Mouse (Mus musculus) megakaryocyte, adult 5-6 weeks (primary cell): Measurements from ENCODE around the gene Acap1. TPM values are rescaled to one million over a fixed set of nuclear protein-coding genes. Genes with fewer than 3 reads are reported as not detected.
A peak's percentile ranks its signal among the peaks of the same experiment; 100 is the strongest.

Experiments
- ATAC-seq: 2 replicates; pipeline ENCODE4 v1.8.0; 2016; ENCODE audit warnings: mild to moderate bottlenecking, inconsistent platforms; ENCODE audit not compliant: poor library complexity, severe bottlenecking
- total RNA-seq, 2 experiments: library from RNA; stranded (forward) in 1 of 2; stranded (reverse) in 1 of 2; fragments of 153-499, 151-499 nt in 1 of 2; fragments of 221-1000, 200-1000 nt in 1 of 2; gene quantifications; 2 replicates each; pipeline versions ENCODE4 v1.2.3 to v1.2.4; 2015 to 2017

The Acap1 gene
- total RNA-seq, 2 experiments from 2014 or later, result 19.3 to 44.4 TPM

GRCm38 (mm10) chr11:69838714-69839104 is 56.6 kb downstream of the Acap1 start:
- ATAC-seq, result peak; percentile 6; the same call in 1 of the 2 replicates

GRCm38 (mm10) chr11:69837952-69838713 is 57.2 kb downstream of the Acap1 start, which contains the start of gene Tmem256:
TSS of gene Tmem256 (plus strand) at chr11:69838514.
- peak; percentile 87 for ATAC-seq

GRCm38 (mm10) chr11:69837604-69837951 is 57.8 kb downstream of the Acap1 start, which contains the start of gene Nlgn2:
TSS of gene Nlgn2 (minus strand) at chr11:69837784.
- peak; percentile 10; the same call in 1 of the 2 replicates for ATAC-seq

- ATAC-seq, result no peak
Measured at GRCm38 (mm10) chr11:69836703-69837576, 58.4 kb downstream of the Acap1 start.

- ATAC-seq, result no peak
Measured at GRCm38 (mm10) chr11:69835966-69836335, 59.4 kb downstream of the Acap1 start.

GRCm38 (mm10) chr11:69835326-69835965 is 59.9 kb downstream of the Acap1 start:
- no peak for ATAC-seq

- peak; percentile 39 for ATAC-seq
Measured at GRCm38 (mm10) chr11:69834001-69834549, 61.3 kb downstream of the Acap1 start.

GRCm38 (mm10) chr11:69833554-69833953 is 61.8 kb downstream of the Acap1 start:
- no peak for ATAC-seq

Other genes with a start within 250 kb of the Acap1 start
Only the 30 nearest of the 40 such genes appear.
- gene Polr2a, start 136.9 kb downstream of the Acap1 start, total RNA-seq (2015), result 116 and 118 TPM in 2 replicates
- 38.6 and 42.9 TPM in 2 replicates for gene Polr2a, start 136.9 kb downstream of the Acap1 start, total RNA-seq (2017)
- not detected in 2 replicates for gene Slc35g3, start 133.6 kb downstream of the Acap1 start, total RNA-seq (2015)
- not detected in 2 replicates for gene Slc35g3, start 133.6 kb downstream of the Acap1 start, total RNA-seq (2017)
- 1.6 and 2.6 TPM in 2 replicates for gene Zbtb4, start 129.6 kb downstream of the Acap1 start, total RNA-seq (2015)
- gene Zbtb4, start 129.6 kb downstream of the Acap1 start, total RNA-seq (2017), result 1.4 and 2.4 TPM in 2 replicates
- gene Chrnb1, start 99.6 kb downstream of the Acap1 start, total RNA-seq (2015), result 0.32 and 0.36 TPM in 2 replicates
- gene Chrnb1, start 99.6 kb downstream of the Acap1 start, total RNA-seq (2017), result 0.16 TPM in 1 of 2 replicates, not detected in the other
- 0.14 TPM in 1 of 2 replicates, not detected in the other for gene Fgf11, start 93.7 kb downstream of the Acap1 start, total RNA-seq (2015)
- gene Fgf11, start 93.7 kb downstream of the Acap1 start, total RNA-seq (2017), result not detected in 2 replicates
- not detected in 2 replicates for gene Tmem102, start 89.9 kb downstream of the Acap1 start, total RNA-seq (2015)
- not detected in 2 replicates for gene Tmem102, start 89.9 kb downstream of the Acap1 start, total RNA-seq (2017)
- gene Gm39566, start 80.2 kb downstream of the Acap1 start, total RNA-seq (2015), result not detected in 2 replicates
- not detected in 2 replicates for gene Gm39566, start 80.2 kb downstream of the Acap1 start, total RNA-seq (2017)
- not detected in 2 replicates for gene Spem2, start 77.1 kb downstream of the Acap1 start, total RNA-seq (2015)
- not detected in 2 replicates for gene Spem2, start 77.1 kb downstream of the Acap1 start, total RNA-seq (2017)
- gene Spem1, start 73.4 kb downstream of the Acap1 start, total RNA-seq (2015), result not detected in 2 replicates
- gene Spem1, start 73.4 kb downstream of the Acap1 start, total RNA-seq (2017), result not detected in 2 replicates
- 0.20 and 0.48 TPM in 2 replicates for gene Nlgn2, start 57.8 kb downstream of the Acap1 start, total RNA-seq (2015)
- gene Nlgn2, start 57.8 kb downstream of the Acap1 start, total RNA-seq (2017), result 0.16 and 0.88 TPM in 2 replicates
- gene Tmem256, start 57.0 kb downstream of the Acap1 start, total RNA-seq (2015), result 217 and 226 TPM in 2 replicates
- gene Tmem256, start 57.0 kb downstream of the Acap1 start, total RNA-seq (2017), result 117 and 158 TPM in 2 replicates
- gene Plscr3, start 49.2 kb downstream of the Acap1 start, total RNA-seq (2015), result 19.8 and 23.7 TPM in 2 replicates
- gene Plscr3, start 49.2 kb downstream of the Acap1 start, total RNA-seq (2017), result 10.8 and 18.1 TPM in 2 replicates
- gene Tnk1, start 36.8 kb downstream of the Acap1 start, total RNA-seq (2015), result not detected in 2 replicates
- 0.04 TPM in 1 of 2 replicates, not detected in the other for gene Tnk1, start 36.8 kb downstream of the Acap1 start, total RNA-seq (2017)
- gene Tmem95, start 17.5 kb downstream of the Acap1 start, total RNA-seq (2015), result not detected in 2 replicates
- not detected in 2 replicates for gene Tmem95, start 17.5 kb downstream of the Acap1 start, total RNA-seq (2017)
- gene Kctd11, start 14.1 kb downstream of the Acap1 start, total RNA-seq (2015), result 2.9 and 3.3 TPM in 2 replicates
- 3.0 and 3.3 TPM in 2 replicates for gene Kctd11, start 14.1 kb downstream of the Acap1 start, total RNA-seq (2017)
- gene 2810408A11Rik, start 5.4 kb upstream of the Acap1 start, total RNA-seq (2015), result 1.6 and 2.6 TPM in 2 replicates
- 1.5 and 1.8 TPM in 2 replicates for gene 2810408A11Rik, start 5.4 kb upstream of the Acap1 start, total RNA-seq (2017)
- gene Neurl4, start 5.5 kb upstream of the Acap1 start, total RNA-seq (2015), result 7.1 and 9.9 TPM in 2 replicates
- gene Neurl4, start 5.5 kb upstream of the Acap1 start, total RNA-seq (2017), result 11.9 and 18.9 TPM in 2 replicates
- gene Gps2, start 18.3 kb upstream of the Acap1 start, total RNA-seq (2015), result 140 and 156 TPM in 2 replicates
- gene Gps2, start 18.3 kb upstream of the Acap1 start, total RNA-seq (2017), result 56.4 and 64.9 TPM in 2 replicates
- 575 and 614 TPM in 2 replicates for gene Eif5a, start 26.4 kb upstream of the Acap1 start, total RNA-seq (2015)
- gene Eif5a, start 26.4 kb upstream of the Acap1 start, total RNA-seq (2017), result 561 and 596 TPM in 2 replicates
- not detected in 2 replicates for gene Ybx2, start 40.3 kb upstream of the Acap1 start, total RNA-seq (2015)
- not detected in 2 replicates for gene Ybx2, start 40.3 kb upstream of the Acap1 start, total RNA-seq (2017)
- not detected in 2 replicates for gene Slc2a4, start 52.6 kb upstream of the Acap1 start, total RNA-seq (2015)
- gene Slc2a4, start 52.6 kb upstream of the Acap1 start, total RNA-seq (2017), result 0.07 TPM in 1 of 2 replicates, not detected in the other
- gene Cldn7, start 69.2 kb upstream of the Acap1 start, total RNA-seq (2015), result not detected in 2 replicates
- gene Cldn7, start 69.2 kb upstream of the Acap1 start, total RNA-seq (2017), result not detected in 2 replicates
- 120 and 150 TPM in 2 replicates for gene Ctdnep1, start 85.6 kb upstream of the Acap1 start, total RNA-seq (2015)
- gene Ctdnep1, start 85.6 kb upstream of the Acap1 start, total RNA-seq (2017), result 26.6 and 27.0 TPM in 2 replicates
- gene Elp5, start 87.0 kb upstream of the Acap1 start, total RNA-seq (2015), result 44.7 and 63.0 TPM in 2 replicates
- 35.7 and 40.5 TPM in 2 replicates for gene Elp5, start 87.0 kb upstream of the Acap1 start, total RNA-seq (2017)
- 843 and 872 TPM in 2 replicates for gene Gabarap, start 95.6 kb upstream of the Acap1 start, total RNA-seq (2015)
- 599 and 651 TPM in 2 replicates for gene Gabarap, start 95.6 kb upstream of the Acap1 start, total RNA-seq (2017)
- 34.0 and 37.0 TPM in 2 replicates for gene Phf23, start 100.2 kb upstream of the Acap1 start, total RNA-seq (2015)
- gene Phf23, start 100.2 kb upstream of the Acap1 start, total RNA-seq (2017), result 42.5 and 45.8 TPM in 2 replicates
- 7.9 and 9.3 TPM in 2 replicates for gene Dvl2, start 105.1 kb upstream of the Acap1 start, total RNA-seq (2015)
- 12.7 and 16.9 TPM in 2 replicates for gene Dvl2, start 105.1 kb upstream of the Acap1 start, total RNA-seq (2017)
- gene Acadvl, start 119.9 kb upstream of the Acap1 start, total RNA-seq (2015), result 32.7 and 35.0 TPM in 2 replicates
- 31.7 and 37.0 TPM in 2 replicates for gene Acadvl, start 119.9 kb upstream of the Acap1 start, total RNA-seq (2017)
- gene Dlg4, start 121.4 kb upstream of the Acap1 start, total RNA-seq (2015), result 5.2 and 10.1 TPM in 2 replicates
- gene Dlg4, start 121.4 kb upstream of the Acap1 start, total RNA-seq (2017), result 1.3 and 3.7 TPM in 2 replicates
- gene Asgr1, start 158.5 kb upstream of the Acap1 start, total RNA-seq (2015), result not detected in 2 replicates
- not detected in 2 replicates for gene Asgr1, start 158.5 kb upstream of the Acap1 start, total RNA-seq (2017)